ENCODE assay signal across 10 mouse cellular contexts in the genomic region with DNA sequence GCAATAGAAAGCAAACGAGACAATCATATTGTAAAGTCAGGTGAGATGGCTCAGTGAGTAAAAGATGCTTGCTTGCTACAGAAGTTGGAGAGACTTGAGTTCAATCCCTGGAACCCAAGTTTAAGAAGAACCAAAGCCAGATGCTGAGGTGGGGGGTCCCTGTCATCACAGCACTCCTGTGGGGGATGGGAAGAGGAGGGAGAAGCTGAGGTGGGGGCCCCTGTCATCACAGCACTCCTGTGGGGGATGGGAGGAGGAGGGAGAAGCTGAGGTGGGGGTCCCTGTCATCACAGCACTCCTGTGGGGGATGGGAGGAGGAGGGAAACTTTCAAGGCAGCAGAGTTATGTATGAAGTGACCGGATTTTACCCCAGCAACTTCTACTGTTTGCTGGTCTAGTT. TPM values are rescaled to one million over a fixed set of nuclear protein-coding genes. Genes with fewer than 3 reads are reported as not detected.
A peak's percentile ranks its signal among the peaks of the same experiment; 100 is the strongest.
DNase-seq lines count a peak whose midpoint lies in the region; ATAC-seq and TF ChIP-seq lines count a peak whose summit lies in the region.
"Had no signal": no experiment of that assay in that cellular context is flagged by ENCODE, and none has a peak within 500 bp of the region (broad histone marks: within the 10 kb centered on the region; RNA-seq: fewer than 3 reads in every experiment).

No protein-coding gene starts in this region.

- peak overlapping the region; percentile 87 for H3K27ac ChIP-seq in cerebellum, adult 2 months (ENCODE audit: insufficient read depth, low read length)
- H3K27ac ChIP-seq in heart, postnatal 0 days (ENCODE audit: low read depth), result peak overlapping the region; percentile 77
- H3K27ac ChIP-seq in cortical plate, adult 2 months (ENCODE audit: insufficient read depth, low read length), result no peak overlapping the region
- H3K27ac ChIP-seq in midbrain, embryonic 12.5 days (replicated peaks), result no peak overlapping the region

- ATAC-seq in heart, postnatal 0 days (ENCODE audit: insufficient read depth, low read depth), result no peak
- ATAC-seq in midbrain, embryonic 12.5 days (ENCODE audit: low FRiP score, low read depth), result no peak

- H3K9ac ChIP-seq in heart, postnatal 0 days (replicated peaks; ENCODE audit: low read depth, low read length), result no peak overlapping the region
- H3K9ac ChIP-seq in midbrain, embryonic 12.5 days (replicated peaks), result no peak overlapping the region

- DNase-seq in cerebellum, adult 2 months, result peak in 1 of 2 experiments; percentile 36
- DNase-seq in cerebellum, postnatal 4 days (ENCODE audit: low spot score in 2 of 2), result no peak
- DNase-seq in heart, postnatal 0 days (ENCODE audit: low spot score), result no peak
- DNase-seq in heart, postnatal 4 days, result no peak
- DNase-seq in spleen, postnatal 36 days (ENCODE audit: low spot score in 2 of 2), result no peak
- DNase-seq in Muller cell, postnatal 12 days (ENCODE audit: inconsistent ontology term), result no peak
- DNase-seq: adrenal gland, adult 8-10 months; kidney, adult 11 months had no signal

- WGBS in cerebellum, adult 2 months, result 49% methylated on average over 2 of the region's 2 CpGs
- 42% methylated on average over 2 of the region's 2 CpGs for WGBS in heart, postnatal 0 days
- 47% methylated on average over 2 of the region's 2 CpGs for WGBS in midbrain, embryonic 12.5 days

- TF ChIP-seq EP300 in heart, postnatal 0 days (IDR thresholded peaks at IDR 0.05; ENCODE audit: low read depth), result no peak

- no peak for TF ChIP-seq CTCF in cerebellum, adult 2 months (IDR thresholded peaks at IDR 0.05; ENCODE audit: borderline replicate concordance, insufficient read depth, low read depth, low read length)
- TF ChIP-seq CTCF in heart, postnatal 0 days (IDR thresholded peaks at IDR 0.05; ENCODE audit: low read depth), result no peak
- no peak for TF ChIP-seq CTCF in cortical plate, adult 2 months (IDR thresholded peaks at IDR 0.05; ENCODE audit: extremely low read depth, insufficient read depth, low read length)

- no peaks in the 10 kb centered on the region for H3K27me3 ChIP-seq in cerebellum, adult 2 months (ENCODE audit: control insufficient read depth, insufficient read depth, low read length)
- no peaks in the 10 kb centered on the region for H3K27me3 ChIP-seq in heart, postnatal 0 days (ENCODE audit: control insufficient read depth, insufficient read depth, low read length)
- peaks cover 11% of the 10 kb centered on the region; the same call in 1 of the 2 replicates for H3K27me3 ChIP-seq in midbrain, embryonic 12.5 days

- peaks cover 6% of the 10 kb centered on the region; the same call in 1 of the 2 replicates for H3K4me1 ChIP-seq in cerebellum, adult 2 months (ENCODE audit: control insufficient read depth, insufficient read depth, low read length)
- H3K4me1 ChIP-seq in heart, postnatal 0 days (ENCODE audit: control insufficient read depth, insufficient read depth), result peaks cover 21% of the 10 kb centered on the region
- peaks cover 2% of the 10 kb centered on the region; the same call in 1 of the 2 replicates for H3K4me1 ChIP-seq in cortical plate, adult 2 months (ENCODE audit: control insufficient read depth, insufficient read depth, low read length)
- peaks cover 6% of the 10 kb centered on the region for H3K4me1 ChIP-seq in midbrain, embryonic 12.5 days

- H3K4me3 ChIP-seq in cerebellum, adult 2 months (replicated peaks; ENCODE audit: insufficient read depth, low read depth, low read length), result no peak overlapping the region
- no peak overlapping the region for H3K4me3 ChIP-seq in heart, postnatal 0 days (ENCODE audit: low read depth, low read length)
- H3K4me3 ChIP-seq in cortical plate, adult 2 months (ENCODE audit: insufficient read depth, low read length), result peak overlapping the region; percentile 42; the same call in 1 of the 2 replicates
- no peak overlapping the region for H3K4me3 ChIP-seq in midbrain, embryonic 12.5 days

- H3K4me2 ChIP-seq in heart, postnatal 0 days (ENCODE audit: low read depth, low read length), result peak overlapping the region; percentile 63
- peak overlapping the region; percentile 52 for H3K4me2 ChIP-seq in midbrain, embryonic 12.5 days (replicated peaks)

- H3K36me3 ChIP-seq in heart, postnatal 0 days (replicated peaks; ENCODE audit: control insufficient read depth, insufficient read depth, low read length), result no peaks in the 10 kb centered on the region
- H3K36me3 ChIP-seq in midbrain, embryonic 12.5 days, result no peaks in the 10 kb centered on the region

- no peaks in the 10 kb centered on the region for H3K9me3 ChIP-seq in heart, postnatal 0 days (replicated peaks; ENCODE audit: control insufficient read depth, low read length)
- no peaks in the 10 kb centered on the region for H3K9me3 ChIP-seq in midbrain, embryonic 12.5 days

- TF ChIP-seq POLR2A in cerebellum, adult 2 months (IDR thresholded peaks at IDR 0.05; ENCODE audit: borderline replicate concordance, insufficient read depth, low read length), result no peak
- no peak for TF ChIP-seq POLR2A in cortical plate, adult 2 months (IDR thresholded peaks at IDR 0.05; ENCODE audit: extremely low read depth, insufficient read depth, low read length)

RNA-seq across cellular contexts. Expression of a gene that starts 15.0 kb away (rescaled TPM):
- polyA plus RNA-seq in cerebellum, adult 2 months (2012; rRNA removed), result 64.9 and 67.0 TPM in 2 replicates
- 76.0 and 84.0 TPM in 2 replicates for total RNA-seq in heart, postnatal 0 days (2014; rRNA removed; ENCODE audit: low replicate concordance)
- polyA plus RNA-seq in heart, postnatal 0 days (2015; fragmentation: Nextera tagmentation; extraction: Ambion mirVana), result 70.5 and 75.2 TPM in 2 replicates
- total RNA-seq in heart, postnatal 4 days (2021), result 10 to 100 TPM; 77.0 to 77.2 TPM
- polyA plus RNA-seq in cortical plate, adult 2 months (2012; rRNA removed), result 57.8 and 57.9 TPM in 2 replicates
- 127 and 133 TPM in 2 replicates for polyA plus RNA-seq in midbrain, embryonic 12.5 days (2016; fragmentation: Nextera tagmentation; extraction: Ambion mirVana)

RNA-seq across cellular contexts. Expression of a gene that starts 33.6 kb away (rescaled TPM):
- polyA plus RNA-seq in cerebellum, adult 2 months (2012; rRNA removed), result 69.7 and 70.9 TPM in 2 replicates
- 19.7 and 35.6 TPM in 2 replicates for total RNA-seq in heart, postnatal 0 days (2014; rRNA removed; ENCODE audit: low replicate concordance)
- 24.3 and 25.7 TPM in 2 replicates for polyA plus RNA-seq in heart, postnatal 0 days (2015; fragmentation: Nextera tagmentation; extraction: Ambion mirVana)
- total RNA-seq in heart, postnatal 4 days (2021), result 10 to 100 TPM; 30.8 to 31.3 TPM
- polyA plus RNA-seq in cortical plate, adult 2 months (2012; rRNA removed), result 82.6 and 83.9 TPM in 2 replicates
- polyA plus RNA-seq in midbrain, embryonic 12.5 days (2016; fragmentation: Nextera tagmentation; extraction: Ambion mirVana), result 66.8 and 71.1 TPM in 2 replicates

RNA-seq across cellular contexts. Expression of a gene that starts 57.3 kb away (rescaled TPM):
- 14.6 and 15.2 TPM in 2 replicates for polyA plus RNA-seq in cerebellum, adult 2 months (2012; rRNA removed)
- total RNA-seq in heart, postnatal 0 days (2014; rRNA removed; ENCODE audit: low replicate concordance), result 22.8 and 30.1 TPM in 2 replicates
- polyA plus RNA-seq in heart, postnatal 0 days (2015; fragmentation: Nextera tagmentation; extraction: Ambion mirVana), result 29.9 and 33.8 TPM in 2 replicates
- total RNA-seq in heart, postnatal 4 days (2021), result 10 to 100 TPM; 32.5 to 33.6 TPM
- polyA plus RNA-seq in cortical plate, adult 2 months (2012; rRNA removed), result 22.8 and 23.8 TPM in 2 replicates
- polyA plus RNA-seq in midbrain, embryonic 12.5 days (2016; fragmentation: Nextera tagmentation; extraction: Ambion mirVana), result 21.8 and 23.8 TPM in 2 replicates

Comparison
In these comparisons a context has a peak if more than half of its experiments do, and no peak if none do; other contexts are left out.
1. H3K27ac ChIP-seq: peak in cerebellum, adult 2 months (single experiment) and heart, postnatal 0 days (single experiment); none in cortical plate, adult 2 months (single experiment) and midbrain, embryonic 12.5 days (single experiment).